Mouse (Mus musculus): ENCODE measurements around the gene Lgsn.

Lgsn gene

DNA sequence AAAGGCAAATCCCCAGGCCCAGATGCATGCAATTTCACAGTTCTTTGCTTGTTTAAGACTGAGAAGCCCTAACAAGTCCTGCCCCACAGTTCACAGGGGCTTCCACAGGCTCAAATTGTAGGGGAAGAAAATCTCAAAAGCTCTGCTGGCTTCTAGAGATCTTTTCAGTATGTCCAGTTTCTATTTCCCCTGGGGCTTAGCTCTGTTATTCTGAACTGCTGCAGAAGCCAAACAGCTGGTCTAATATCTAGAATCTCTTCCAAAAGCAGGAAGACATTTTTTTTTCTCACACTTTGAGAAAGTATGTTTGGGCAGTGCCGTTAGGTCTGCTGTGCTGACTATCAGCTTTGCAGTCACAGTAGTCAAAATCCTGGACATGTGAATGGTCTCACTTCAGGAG lies 38.6 kb downstream of the Lgsn start:
- no peak for DNase-seq (ENCODE audit: low read depth, low spot score)

DNA sequence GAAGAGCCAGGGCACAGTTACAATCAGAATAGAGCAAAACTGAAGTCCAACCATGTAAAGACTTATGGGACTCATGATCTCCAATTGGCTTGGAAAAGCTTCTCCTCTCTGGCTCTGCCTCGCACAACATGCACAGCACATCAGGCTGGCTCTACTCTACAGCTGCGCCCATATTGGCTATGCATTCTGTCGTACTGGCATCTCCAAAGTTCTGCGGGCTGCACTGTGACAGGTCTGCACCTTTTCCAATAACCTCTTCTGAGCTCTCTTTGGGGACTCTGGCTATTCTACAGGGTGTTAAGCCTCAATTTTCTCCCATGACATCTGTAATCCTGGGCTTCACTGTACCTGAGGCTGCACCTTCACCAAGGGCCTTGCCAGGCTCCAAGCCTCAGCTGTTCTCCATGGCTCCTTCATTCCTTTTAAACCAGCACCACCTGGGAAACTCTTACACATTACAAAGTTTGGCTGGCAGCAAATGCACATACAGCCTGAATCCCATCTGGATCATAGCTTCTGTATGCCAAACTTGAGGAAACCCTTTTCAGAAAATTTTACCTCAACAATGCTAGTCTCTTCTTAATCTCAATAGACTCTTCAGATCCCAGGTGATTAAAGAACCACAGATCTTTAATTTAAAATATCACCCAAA lies 44.5 kb downstream of the Lgsn start:
- no peak for DNase-seq (ENCODE audit: low read depth, low spot score)

DNA sequence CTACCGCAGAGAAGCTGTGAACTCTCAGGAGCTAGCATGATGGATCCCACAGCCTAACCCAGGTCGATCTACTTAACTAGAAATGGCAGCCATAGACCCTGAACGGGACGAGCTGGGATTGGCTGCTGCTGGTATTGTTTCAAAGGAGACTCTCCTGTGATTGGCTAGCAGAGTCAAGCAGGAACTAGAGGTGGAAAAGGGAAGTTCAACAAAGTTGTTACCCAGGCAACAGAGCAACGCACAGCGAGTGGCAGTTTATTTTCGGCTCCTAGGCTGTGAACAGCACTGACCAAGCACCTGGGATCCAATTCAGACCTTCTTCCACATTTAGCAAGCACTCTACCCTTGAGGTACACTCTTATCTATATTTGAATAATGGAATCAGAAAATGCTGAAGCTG lies 46.4 kb downstream of the Lgsn start, which contains the start of the genes 4931428L18Rik and Pih1d3:
Gene 4931428L18Rik, minus strand, starts transcription at position 121 of the 400 bp plus-strand sequence.
Gene Pih1d3, plus strand, starts transcription at position 275 of the 400 bp plus-strand sequence.
- no peak for DNase-seq (ENCODE audit: low read depth, low spot score)

DNA sequence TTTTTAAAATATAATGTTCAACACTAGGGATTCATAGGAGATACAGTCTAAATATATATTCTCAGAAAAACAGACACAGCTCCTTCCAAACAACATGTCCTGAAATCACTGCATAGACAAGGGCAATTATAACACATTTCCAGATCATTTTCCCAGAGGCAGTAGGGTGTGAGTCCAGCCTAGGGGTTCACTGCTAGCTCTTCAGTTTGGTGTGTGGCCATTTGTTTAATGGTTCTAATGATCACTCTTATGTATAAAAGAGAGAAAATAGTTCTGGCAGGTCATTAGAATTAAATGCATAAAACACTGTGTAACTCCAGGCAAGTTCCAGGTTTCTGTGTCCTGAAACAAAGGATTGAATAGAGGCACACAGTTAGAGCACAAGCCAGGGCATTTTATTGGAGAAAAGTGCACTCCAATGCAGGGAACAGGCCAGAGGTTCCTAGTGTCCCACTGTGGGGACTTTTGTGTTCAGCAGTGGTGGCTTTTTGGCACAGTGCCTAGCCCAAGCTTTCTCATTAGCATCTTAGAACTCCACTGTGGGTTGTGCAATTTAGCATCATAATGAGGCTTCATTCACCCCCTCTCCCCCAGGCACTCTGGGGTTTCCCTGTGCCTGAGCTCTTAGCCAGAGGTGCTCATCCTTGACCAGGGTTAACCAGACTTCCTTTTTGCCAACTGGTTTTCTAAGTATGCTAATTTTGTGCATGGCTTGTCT lies 57.3 kb downstream of the Lgsn start:
- DNase-seq (ENCODE audit: low read depth, low spot score): no peak
